In the genomic region with DNA sequence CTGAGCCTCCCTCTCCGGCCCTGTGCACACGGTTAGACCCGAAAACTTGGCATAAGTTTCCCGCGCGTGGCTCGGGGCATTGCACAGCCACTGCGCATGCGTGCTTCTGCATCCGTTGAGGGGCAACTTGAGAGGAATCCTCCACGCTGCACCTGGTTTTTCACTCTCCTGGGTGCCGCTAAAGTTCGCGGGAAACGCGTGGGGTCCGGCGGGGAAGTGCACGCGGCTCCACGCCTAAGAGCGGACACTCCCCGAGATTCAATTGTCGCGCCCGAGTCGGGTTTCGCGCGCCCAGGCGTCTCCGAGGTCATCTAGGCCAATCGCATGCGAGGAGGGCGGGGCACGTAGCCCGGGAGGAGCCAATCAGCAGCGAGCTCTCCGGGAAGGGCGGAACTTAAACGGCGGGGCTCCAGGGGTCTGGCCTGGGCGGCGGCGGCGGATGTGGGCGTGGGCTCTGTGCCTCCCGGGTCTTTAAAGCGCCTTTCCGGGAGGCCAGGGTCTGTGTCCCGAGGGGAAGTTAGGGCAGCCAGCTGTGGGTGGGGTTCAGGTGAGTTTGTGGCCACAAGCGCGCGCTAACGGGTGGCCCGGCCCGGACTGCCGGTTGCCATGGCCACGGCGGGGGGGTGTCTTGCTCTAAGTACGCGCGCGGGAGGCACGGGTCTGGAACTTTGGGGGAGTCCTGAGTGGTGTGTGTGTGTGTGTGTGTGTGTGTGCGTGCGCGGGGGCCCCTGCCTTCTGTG, we compare ENCODE assay signal across 8 mouse cellular contexts. TPM values are rescaled to one million over a fixed set of nuclear protein-coding genes. Genes with fewer than 3 reads are reported as not detected.
DNase-seq lines count a peak whose midpoint lies in the region; ATAC-seq and TF ChIP-seq lines count a peak whose summit lies in the region.

No protein-coding gene starts in this region.

- peak; percentile 89 to 93 for ATAC-seq in hematopoietic stem cell, adult 5-6 weeks (replicated peaks in 1 of 2; ENCODE audit: insufficient read depth in 1 of 2, low FRiP score in 2 of 2, low TSS enrichment in 1 of 2, low read depth in 1 of 2, poor library complexity in 2 of 2, severe bottlenecking in 2 of 2)
- peak; percentile 92 for ATAC-seq in lung, embryonic 15.5 days (ENCODE audit: borderline replicate concordance, extremely low read depth, low FRiP score, low TSS enrichment)

- H3K4me1 ChIP-seq in lung, embryonic 15.5 days = peaks cover 52% of the 10 kb centered on the region
- H3K4me1 ChIP-seq in olfactory bulb, adult 2 months (ENCODE audit: control insufficient read depth, insufficient read depth, low read length) = peaks cover 9% of the 10 kb centered on the region

- H3K36me3 ChIP-seq in lung, embryonic 15.5 days = peaks cover 19% of the 10 kb centered on the region

- TF ChIP-seq CTCF in olfactory bulb, adult 2 months (IDR thresholded peaks at IDR 0.05; ENCODE audit: insufficient read depth, low read depth, low read length) = no peak

- TF ChIP-seq POLR2A in olfactory bulb, adult 2 months (IDR thresholded peaks at IDR 0.05; ENCODE audit: insufficient read depth, low read depth, low read length) = no peak

- peak overlapping the region; percentile 94 for H3K27ac ChIP-seq in lung, embryonic 15.5 days
- no peak overlapping the region for H3K27ac ChIP-seq in olfactory bulb, adult 2 months (ENCODE audit: insufficient read depth, low read depth, low read length)

- no peaks in the 10 kb centered on the region for H3K9me3 ChIP-seq in lung, embryonic 15.5 days

- H3K4me2 ChIP-seq in lung, embryonic 15.5 days = peak overlapping the region; percentile 96

- peak overlapping the region; percentile 69 for H3K9ac ChIP-seq in lung, embryonic 15.5 days

- WGBS in lung, embryonic 15.5 days = under 1% methylated on average over 68 of the region's 68 CpGs
- under 1% methylated on average over 68 of the region's 68 CpGs for WGBS in olfactory bulb, adult 2 months

- H3K4me3 ChIP-seq in lung, embryonic 15.5 days = peak overlapping the region; percentile 74
- peak overlapping the region; percentile 70 for H3K4me3 ChIP-seq in olfactory bulb, adult 2 months (ENCODE audit: insufficient read depth, low read depth, low read length)

- no peaks in the 10 kb centered on the region for H3K27me3 ChIP-seq in lung, embryonic 15.5 days

- peak; percentile 99 for DNase-seq in MN1 (ENCODE audit: low spot score)
- DNase-seq in cerebellum, adult 8-10 months = peak; percentile 92
- peak; percentile 97 for DNase-seq in forelimb bud, embryonic 11.5 days (ENCODE audit: low read depth, low spot score)
- peak; percentile 85 to 87 for DNase-seq in layer of hippocampus, adult 8-10 months (ENCODE audit: low spot score in 2 of 2)
- peak; percentile 93 to 95 for DNase-seq in thymus, adult 18-20 months

RNA-seq across cellular contexts. Expression of a gene that starts 0.9 kb away (rescaled TPM):
- 116 and 147 TPM in 2 replicates for total RNA-seq in hematopoietic stem cell, adult 5-6 weeks (2017)
- total RNA-seq in layer of hippocampus, adult 8-10 months (2022) = 1 to 10 TPM in 3 of 4 experiments, under 1 TPM in 1; 0.77 to 2.5 (median 1.6) TPM
- 148 and 150 TPM in 2 replicates for polyA plus RNA-seq in lung, embryonic 15.5 days (2015; fragmentation: Nextera tagmentation; extraction: Ambion mirVana)
- polyA plus RNA-seq in olfactory bulb, adult 2 months (2012; ENCODE audit: insufficient read depth, insufficient read length, low replicate concordance, missing spikeins) = not detected in 2 replicates

RNA-seq across cellular contexts. Expression of a gene that starts 3.9 kb away (rescaled TPM):
- total RNA-seq in hematopoietic stem cell, adult 5-6 weeks (2017) = not detected in 2 replicates
- not detected for total RNA-seq in layer of hippocampus, adult 8-10 months (2022)
- not detected in 2 replicates for polyA plus RNA-seq in lung, embryonic 15.5 days (2015; fragmentation: Nextera tagmentation; extraction: Ambion mirVana)
- polyA plus RNA-seq in olfactory bulb, adult 2 months (2012; ENCODE audit: insufficient read depth, insufficient read length, low replicate concordance, missing spikeins) = not detected in 2 replicates

RNA-seq across cellular contexts. Expression of a gene that starts 11.3 kb away (rescaled TPM):
- 17.1 and 23.8 TPM in 2 replicates for total RNA-seq in hematopoietic stem cell, adult 5-6 weeks (2017)
- total RNA-seq in layer of hippocampus, adult 8-10 months (2022) = 10 to 100 TPM; 13.2 to 22.6 (median 19.6) TPM
- polyA plus RNA-seq in lung, embryonic 15.5 days (2015; fragmentation: Nextera tagmentation; extraction: Ambion mirVana) = 82.4 and 82.5 TPM in 2 replicates
- not detected in 2 replicates for polyA plus RNA-seq in olfactory bulb, adult 2 months (2012; ENCODE audit: insufficient read depth, insufficient read length, low replicate concordance, missing spikeins)

RNA-seq across cellular contexts. Expression of a gene that starts 21.8 kb away (rescaled TPM):
- total RNA-seq in hematopoietic stem cell, adult 5-6 weeks (2017) = 12.1 and 13.6 TPM in 2 replicates
- total RNA-seq in layer of hippocampus, adult 8-10 months (2022) = 10 to 100 TPM; 66.8 to 85.2 (median 76.9) TPM
- polyA plus RNA-seq in lung, embryonic 15.5 days (2015; fragmentation: Nextera tagmentation; extraction: Ambion mirVana) = 33.4 and 33.7 TPM in 2 replicates
- polyA plus RNA-seq in olfactory bulb, adult 2 months (2012; ENCODE audit: insufficient read depth, insufficient read length, low replicate concordance, missing spikeins) = not detected in 2 replicates

RNA-seq across cellular contexts. Expression of a gene that starts 27.4 kb away (rescaled TPM):
- 3.5 and 6.1 TPM in 2 replicates for total RNA-seq in hematopoietic stem cell, adult 5-6 weeks (2017)
- 1 to 10 TPM; 6.8 to 8.8 (median 7.8) TPM for total RNA-seq in layer of hippocampus, adult 8-10 months (2022)
- 4.2 and 4.6 TPM in 2 replicates for polyA plus RNA-seq in lung, embryonic 15.5 days (2015; fragmentation: Nextera tagmentation; extraction: Ambion mirVana)
- polyA plus RNA-seq in olfactory bulb, adult 2 months (2012; ENCODE audit: insufficient read depth, insufficient read length, low replicate concordance, missing spikeins) = not detected in 2 replicates

Comparison
In these comparisons a context has a peak if more than half of its experiments do, and no peak if none do; other contexts are left out.
1. RNA of a gene that starts 0.9 kb away (total RNA-seq): 116 to 147 TPM in hematopoietic stem cell, adult 5-6 weeks; 0.77 to 2.5 TPM in layer of hippocampus, adult 8-10 months; every median in the first group is over 10 times any median in the second.
2. Peak in every context shown above with its lines, with median percentiles within 50 percentile points of each other: DNase-seq.